Mouse (Mus musculus) ES-Bruce4 (cell line): Measurements from ENCODE around the gene Mark4. TPM values are rescaled to one million over a fixed set of nuclear protein-coding genes. Genes with fewer than 3 reads are reported as not detected.

Source experiments
- H3K27ac ChIP-seq: 2 replicates; pipeline ENCODE4 v1.5.1; 2012; ENCODE audit warnings: low read length, inconsistent platforms; ENCODE audit not compliant: insufficient read depth
- H3K27me3 ChIP-seq: 2 replicates; pipeline ENCODE4 v1.6.1; 2012; ENCODE audit warnings: mild to moderate bottlenecking, low read length, inconsistent platforms; ENCODE audit not compliant: control insufficient read depth, poor library complexity, insufficient read depth, severe bottlenecking
- H3K36me3 ChIP-seq: 2 replicates; pipeline ENCODE4 v1.6.1; 2012; ENCODE audit warnings: inconsistent platforms, mild to moderate bottlenecking, low read length, moderate library complexity; ENCODE audit not compliant: control insufficient read depth, poor library complexity, insufficient read depth, severe bottlenecking
- H3K4me1 ChIP-seq: one replicate; pipeline ENCODE4 v1.8.1; 2011; ENCODE audit warnings: low read length; ENCODE audit not compliant: control insufficient read depth, insufficient read depth
- H3K4me3 ChIP-seq: 2 replicates; pipeline ENCODE4 v1.5.1; 2011; ENCODE audit warnings: low read depth, mild to moderate bottlenecking, low read length
- H3K9ac ChIP-seq: 2 replicates; pipeline ENCODE4 v1.6.1; 2012; ENCODE audit warnings: low read depth, mild to moderate bottlenecking, inconsistent platforms; ENCODE audit not compliant: poor library complexity, severe bottlenecking
- H3K9me3 ChIP-seq: replicated peaks from 2 replicates; pipeline ENCODE4 v1.6.1; 2012; ENCODE audit warnings: mild to moderate bottlenecking, low read length, inconsistent platforms; ENCODE audit not compliant: control insufficient read depth, poor library complexity, insufficient read depth, severe bottlenecking
- CTCF ChIP-seq: IDR thresholded peaks from one replicate; pipeline ENCODE4 v1.8.1; 2011; ENCODE audit warnings: low read depth, low read length
- EP300 ChIP-seq: IDR thresholded peaks from 2 replicates; pipeline ENCODE4 v1.6.1; 2011; ENCODE audit warnings: low read depth, low read length; ENCODE audit not compliant: insufficient read depth
- POLR2A ChIP-seq: IDR thresholded peaks from one replicate; pipeline ENCODE4 v1.8.1; 2011; ENCODE audit warnings: low read length; ENCODE audit not compliant: insufficient read depth
- polyA plus RNA-seq: library from polyadenylated mRNA; stranded (reverse); fragments of >200 nt; gene quantifications from 2 replicates; pipeline ENCODE4 v1.2.4, GENCODE M21; 2011; ENCODE audit warnings: low read depth; ENCODE audit not compliant: missing spikeins, insufficient read depth, insufficient read length

Mark4 gene
- polyA plus RNA-seq, 1 experiment: 33.3 TPM

DNA sequence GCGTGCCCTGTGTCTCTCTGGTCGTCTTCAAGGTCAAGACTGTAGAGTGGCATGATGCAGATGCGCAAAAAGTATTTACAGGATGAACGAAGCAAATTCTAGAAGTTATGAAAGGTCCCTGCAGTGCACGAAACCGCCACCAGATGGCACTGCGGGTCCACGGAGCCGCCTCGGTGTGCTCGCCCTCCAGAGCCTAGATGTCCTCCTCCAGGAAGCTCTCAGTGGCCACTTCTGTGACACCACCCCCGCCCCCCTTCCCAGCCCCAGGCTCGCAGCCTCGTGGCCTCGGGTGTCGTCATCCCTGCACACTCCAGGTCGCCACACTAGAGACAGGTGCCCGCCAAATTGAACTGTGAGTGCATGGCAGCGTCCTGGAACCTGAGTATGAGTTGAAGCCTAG is 53.2 kb downstream of the Mark4 start:
- Histone ChIP-seq H3K9me3 (no peaks in the 10 kb centered on the region; the same call in 1 of the 2 replicates), H3K27me3 (no peaks in the 10 kb centered on the region), H3K9ac (no peak overlapping the region), H3K36me3 (no peaks in the 10 kb centered on the region), H3K4me1 (no peaks in the 10 kb centered on the region), H3K27ac (no peak overlapping the region), H3K4me3 (peak overlapping the region; percentile 4; the same call in 1 of the 2 replicates)
- no peak for TF ChIP-seq POLR2A
- TF ChIP-seq EP300: no peak
- TF ChIP-seq CTCF: peak; percentile 95

DNA sequence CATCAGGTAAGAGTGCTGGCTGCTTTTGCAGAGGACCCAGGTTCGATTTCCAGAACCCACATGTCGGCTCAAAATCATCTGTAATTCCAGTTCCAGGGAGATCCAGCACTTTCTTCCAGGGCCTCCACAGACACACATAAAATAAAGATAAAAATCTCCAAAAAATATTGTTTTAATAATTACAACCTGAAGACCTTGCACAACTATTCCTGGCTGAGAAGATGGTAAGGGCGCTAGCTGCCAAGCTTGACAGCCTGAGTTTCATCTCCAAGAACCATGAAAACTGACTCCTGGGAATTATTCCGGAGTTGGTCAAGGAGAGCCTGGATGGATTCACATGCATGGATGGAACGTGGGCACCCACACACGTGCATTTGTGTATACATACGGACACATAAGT is 54.1 kb downstream of the Mark4 start, which contains the start of gene Ckm:
Ckm (plus strand) TSS at position 301 of the 400 bp plus-strand sequence.
- no peak for TF ChIP-seq POLR2A
- Histone ChIP-seq H3K27ac (no peak within 1 kb of the TSS), H3K27me3 (no peaks in the 10 kb centered on the region), H3K4me3 (peak within 1 kb of the TSS; percentile 92), H3K9me3 (no peaks in the 10 kb centered on the region; the same call in 1 of the 2 replicates), H3K36me3 (no peaks in the 10 kb centered on the region), H3K9ac (peak within 1 kb of the TSS; percentile 68), H3K4me1 (no peaks in the 10 kb centered on the region)

DNA sequence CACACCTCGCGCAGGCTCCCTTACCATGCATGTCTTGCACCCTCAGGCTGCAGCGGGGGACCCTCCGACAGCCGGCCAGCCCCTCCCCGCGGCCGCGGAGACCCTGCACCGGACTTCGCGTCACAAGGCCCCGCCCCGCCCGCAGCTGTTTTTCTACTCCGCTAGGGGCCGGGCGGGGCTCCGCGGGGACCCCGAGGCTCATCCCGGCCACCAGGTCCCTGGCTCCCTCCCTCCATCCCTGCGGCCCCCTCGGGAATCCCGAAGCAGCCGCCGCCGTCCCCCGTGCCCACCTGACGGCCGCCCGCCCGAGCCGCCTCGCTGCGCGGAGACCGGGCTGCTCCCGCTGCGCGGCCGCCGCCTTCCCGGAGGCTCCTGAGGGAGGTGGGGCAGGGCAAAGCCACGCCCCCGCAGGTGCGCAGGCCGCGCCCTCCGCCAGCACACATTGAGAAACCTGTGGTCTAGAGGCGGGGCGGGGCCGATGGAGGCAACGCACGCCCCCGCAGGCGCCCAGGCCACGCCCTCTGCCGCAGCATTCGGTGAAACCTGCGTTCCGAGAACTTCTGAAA is 54.8 kb downstream of the Mark4 start, which contains the start of gene Klc3:
Klc3 (minus strand) TSS at position 374 of the 566 bp plus-strand sequence.
- Histone ChIP-seq H3K4me3 (peak within 1 kb of the TSS; percentile 92), H3K27me3 (no peaks in the 10 kb centered on the region), H3K36me3 (no peaks in the 10 kb centered on the region), H3K4me1 (no peaks in the 10 kb centered on the region), H3K9ac (peak within 1 kb of the TSS; percentile 68), H3K9me3 (no peaks in the 10 kb centered on the region; the same call in 1 of the 2 replicates), H3K27ac (no peak within 1 kb of the TSS)
- TF ChIP-seq EP300 (no peak), POLR2A (no peak), CTCF (no peak)

DNA sequence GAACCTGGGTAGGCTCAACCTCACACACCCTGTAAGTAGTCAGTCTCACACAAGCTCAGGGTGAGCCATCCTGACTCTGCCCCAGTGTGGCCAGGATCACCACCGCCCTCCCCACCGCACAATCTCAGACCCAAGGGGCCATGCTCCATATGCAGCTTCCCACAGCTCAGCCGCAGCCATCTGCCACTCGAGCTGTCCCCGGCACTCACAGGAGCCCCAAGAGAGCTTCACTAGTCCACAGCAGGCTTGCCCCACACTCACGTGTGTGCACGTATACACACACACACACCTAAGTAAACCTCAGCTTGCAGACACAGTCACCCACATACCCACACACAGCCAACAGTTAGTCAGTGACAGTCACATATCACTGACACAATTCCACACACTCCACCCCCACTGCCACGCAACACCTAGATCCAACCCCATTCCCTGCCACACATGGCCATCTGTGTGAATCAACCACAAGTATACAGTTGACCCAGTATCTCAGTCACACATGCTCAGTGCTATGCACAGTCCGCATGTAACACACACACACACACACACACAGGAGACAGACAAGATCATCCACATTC is 56.0 kb downstream of the Mark4 start:
- TF ChIP-seq EP300 (no peak), CTCF (no peak), POLR2A (no peak)
- no peaks in the 10 kb centered on the region; the same call in 1 of the 2 replicates for H3K9me3 ChIP-seq
- no peak overlapping the region for H3K27ac ChIP-seq
- no peak overlapping the region for H3K4me3 ChIP-seq
- H3K9ac ChIP-seq: no peak overlapping the region
- H3K36me3 ChIP-seq: no peaks in the 10 kb centered on the region
- H3K27me3 ChIP-seq: no peaks in the 10 kb centered on the region
- H3K4me1 ChIP-seq: no peaks in the 10 kb centered on the region

DNA sequence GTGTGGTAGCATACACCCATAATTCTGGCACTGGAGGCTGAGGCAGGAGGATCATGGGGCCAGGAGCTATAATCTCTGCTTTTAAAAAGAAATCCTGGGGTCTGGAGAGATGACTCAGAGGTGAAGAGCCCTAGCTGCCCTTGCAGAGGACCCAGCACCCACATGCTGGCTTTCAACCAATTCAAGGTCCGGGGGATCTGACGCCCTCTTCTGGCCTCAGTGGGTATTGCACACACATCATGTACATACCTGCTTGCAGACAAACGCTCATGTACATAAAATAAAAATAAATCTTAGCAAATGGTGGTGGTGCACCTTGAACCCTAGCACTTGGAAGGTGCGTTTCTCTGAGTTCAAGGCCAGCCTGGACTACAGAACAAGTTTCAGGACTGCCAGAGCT is 57.7 kb downstream of the Mark4 start:
- TF ChIP-seq CTCF: peak; percentile 42
- no peak for TF ChIP-seq EP300
- TF ChIP-seq POLR2A: no peak
- Histone ChIP-seq H3K9me3 (no peaks in the 10 kb centered on the region; the same call in 1 of the 2 replicates), H3K27me3 (no peaks in the 10 kb centered on the region), H3K27ac (no peak overlapping the region), H3K36me3 (no peaks in the 10 kb centered on the region), H3K4me3 (no peak overlapping the region), H3K4me1 (no peaks in the 10 kb centered on the region), H3K9ac (no peak overlapping the region)

DNA sequence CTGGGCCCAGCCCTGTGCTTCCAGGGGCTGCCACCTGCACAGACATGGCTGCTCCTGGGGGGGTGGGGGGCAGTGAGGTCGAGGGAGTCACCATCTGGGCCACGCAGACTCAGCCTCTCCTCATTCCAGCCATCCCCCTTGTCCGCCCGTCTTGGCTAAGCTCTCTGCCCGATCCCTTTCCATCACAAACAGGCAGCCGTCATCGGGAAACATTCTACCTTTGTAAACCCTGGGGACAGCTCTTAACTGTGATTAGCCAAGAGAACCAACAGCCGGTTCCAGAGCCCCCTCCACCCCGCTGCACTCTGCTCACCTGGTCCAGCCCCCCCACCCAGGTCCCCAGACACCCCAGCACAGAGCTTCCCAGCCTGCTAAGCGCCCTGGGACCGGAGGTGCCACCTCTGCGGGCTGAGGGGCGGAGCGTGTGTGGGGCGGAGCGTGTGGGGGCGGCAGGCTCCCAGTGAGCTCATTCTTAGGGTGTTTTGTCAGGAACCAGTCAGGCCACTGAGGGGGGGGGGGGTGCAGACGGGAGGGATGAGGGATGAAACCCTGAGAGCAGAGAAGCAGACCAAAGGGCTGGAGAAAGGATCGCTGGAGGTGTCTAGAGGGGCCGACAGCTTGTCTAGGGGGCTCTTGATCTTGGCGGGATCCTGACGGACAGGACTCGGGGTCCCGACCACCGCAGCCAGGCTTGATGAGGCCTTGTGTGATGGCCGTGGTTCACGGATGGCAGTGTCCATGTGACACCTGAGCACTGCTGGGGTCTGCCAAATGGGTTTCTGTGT is 58.9 kb downstream of the Mark4 start:
- no peak for TF ChIP-seq EP300
- peak; percentile 11 for TF ChIP-seq POLR2A
- H3K4me3 ChIP-seq: peak overlapping the region; percentile 70
- H3K4me1 ChIP-seq: no peaks in the 10 kb centered on the region
- H3K9me3 ChIP-seq: no peaks in the 10 kb centered on the region; the same call in 1 of the 2 replicates
- H3K27ac ChIP-seq: no peak overlapping the region
- peak overlapping the region; percentile 60 for H3K9ac ChIP-seq
- H3K36me3 ChIP-seq: peaks cover 6% of the 10 kb centered on the region; the same call in 1 of the 2 replicates
- H3K27me3 ChIP-seq: no peaks in the 10 kb centered on the region
